ENCODE assay signal across 12 mouse cellular contexts in genomic region chr4:54332261-54332660, GRCm38 (mm10).
DNase-seq lines count a peak whose midpoint lies in the region; ATAC-seq lines count a peak whose summit lies in the region.
"Had no signal": no experiment of that assay in that cellular context is flagged by ENCODE, and none has a peak within 500 bp of the region (broad histone marks: within the 10 kb centered on the region; RNA-seq: fewer than 3 reads in every experiment).

No protein-coding gene starts in this region.

- no peak for DNase-seq in heart, embryonic 10.5 days (ENCODE audit: low spot score)
- DNase-seq in embryonic facial prominence, embryonic 10.5 days (ENCODE audit: low spot score), result peak; percentile 21
- no peak for DNase-seq in adrenal gland, adult 18-20 months (ENCODE audit: low spot score in 2 of 2)
- no peak for DNase-seq in right cerebral cortex, postnatal 4 days
- DNase-seq in left cerebral cortex, postnatal 4 days, result no peak
- DNase-seq: cerebellum, adult 18-20 months; thymus, postnatal 36 days had no signal

- no peaks in the 10 kb centered on the region for H3K36me3 ChIP-seq in heart, embryonic 10.5 days
- no peaks in the 10 kb centered on the region for H3K36me3 ChIP-seq in heart, embryonic 12.5 days
- H3K36me3 ChIP-seq in embryonic facial prominence, embryonic 10.5 days (replicated peaks), result no peaks in the 10 kb centered on the region
- H3K36me3 ChIP-seq in forebrain, embryonic 12.5 days (replicated peaks), result no peaks in the 10 kb centered on the region
- no peaks in the 10 kb centered on the region for H3K36me3 ChIP-seq in limb, embryonic 13.5 days
- H3K36me3 ChIP-seq: limb, embryonic 12.5 days; stomach, embryonic 15.5 days had no signal

- no peaks in the 10 kb centered on the region for H3K27me3 ChIP-seq in heart, embryonic 10.5 days (ENCODE audit: insufficient read depth, poor library complexity, severe bottlenecking)
- H3K27me3 ChIP-seq in heart, embryonic 12.5 days (replicated peaks), result no peaks in the 10 kb centered on the region
- no peaks in the 10 kb centered on the region for H3K27me3 ChIP-seq in embryonic facial prominence, embryonic 10.5 days (replicated peaks; ENCODE audit: low read depth, poor library complexity, severe bottlenecking)
- no peaks in the 10 kb centered on the region for H3K27me3 ChIP-seq in forebrain, embryonic 12.5 days
- no peaks in the 10 kb centered on the region for H3K27me3 ChIP-seq in limb, embryonic 13.5 days
- H3K27me3 ChIP-seq: limb, embryonic 12.5 days; stomach, embryonic 15.5 days had no signal

- no peak overlapping the region for H3K4me3 ChIP-seq in heart, embryonic 10.5 days
- H3K4me3 ChIP-seq in heart, embryonic 12.5 days, result no peak overlapping the region
- no peak overlapping the region for H3K4me3 ChIP-seq in embryonic facial prominence, embryonic 10.5 days
- no peak overlapping the region for H3K4me3 ChIP-seq in forebrain, embryonic 12.5 days (replicated peaks)
- H3K4me3 ChIP-seq in limb, embryonic 13.5 days, result no peak overlapping the region
- H3K4me3 ChIP-seq: limb, embryonic 12.5 days; stomach, embryonic 15.5 days had no signal

- H3K4me1 ChIP-seq in heart, embryonic 10.5 days, result peaks cover 8% of the 10 kb centered on the region
- 0 out of 2 replicates have a peak, but pooled peaks cover 7% of the 10 kb centered on the region for H3K4me1 ChIP-seq in heart, embryonic 12.5 days (replicated peaks)
- peaks cover 34% of the 10 kb centered on the region for H3K4me1 ChIP-seq in embryonic facial prominence, embryonic 10.5 days
- H3K4me1 ChIP-seq in forebrain, embryonic 12.5 days, result peaks cover 35% of the 10 kb centered on the region
- peaks cover 17% of the 10 kb centered on the region; the same call in 1 of the 2 replicates for H3K4me1 ChIP-seq in limb, embryonic 13.5 days
- H3K4me1 ChIP-seq: stomach, embryonic 15.5 days had no signal

- H3K9ac ChIP-seq in heart, embryonic 12.5 days, result no peak overlapping the region
- no peak overlapping the region for H3K9ac ChIP-seq in forebrain, embryonic 12.5 days
- no peak overlapping the region for H3K9ac ChIP-seq in limb, embryonic 13.5 days
- H3K9ac ChIP-seq: limb, embryonic 12.5 days; stomach, embryonic 15.5 days had no signal

- no peak for ATAC-seq in heart, embryonic 12.5 days (ENCODE audit: insufficient number of reproducible peaks, low FRiP score)
- ATAC-seq in forebrain, embryonic 12.5 days (ENCODE audit: low FRiP score), result no peak
- ATAC-seq in limb, embryonic 13.5 days (ENCODE audit: low FRiP score, low read depth), result no peak

- H3K9me3 ChIP-seq in heart, embryonic 10.5 days, result no peaks in the 10 kb centered on the region
- no peaks in the 10 kb centered on the region for H3K9me3 ChIP-seq in heart, embryonic 12.5 days (replicated peaks)
- H3K9me3 ChIP-seq in embryonic facial prominence, embryonic 10.5 days, result no peaks in the 10 kb centered on the region
- H3K9me3 ChIP-seq in forebrain, embryonic 12.5 days, result no peaks in the 10 kb centered on the region
- H3K9me3 ChIP-seq in limb, embryonic 13.5 days, result no peaks in the 10 kb centered on the region
- H3K9me3 ChIP-seq: limb, embryonic 12.5 days; stomach, embryonic 15.5 days had no signal

- WGBS in heart, embryonic 10.5 days, result 79% methylated on average over 7 of the region's 7 CpGs
- 77% methylated on average over 7 of the region's 7 CpGs for WGBS in heart, embryonic 12.5 days
- WGBS in embryonic facial prominence, embryonic 10.5 days, result 68% methylated on average over 7 of the region's 7 CpGs
- 68% methylated on average over 7 of the region's 7 CpGs for WGBS in forebrain, embryonic 12.5 days
- 83% methylated on average over 7 of the region's 7 CpGs for WGBS in limb, embryonic 13.5 days

- intact Hi-C loops in left cerebral cortex, postnatal 4 days (cut with DNase I), result loop anchor here (5.0 kb wide), 1 partner anchor 615 kb away; the partner anchor contains the start of gene Zfp462

- H3K4me2 ChIP-seq in heart, embryonic 12.5 days, result no peak overlapping the region
- no peak overlapping the region for H3K4me2 ChIP-seq in forebrain, embryonic 12.5 days
- H3K4me2 ChIP-seq in limb, embryonic 13.5 days (replicated peaks), result no peak overlapping the region
- H3K4me2 ChIP-seq: stomach, embryonic 15.5 days had no signal

- peak overlapping the region; percentile 69 for H3K27ac ChIP-seq in heart, embryonic 10.5 days
- no peak overlapping the region for H3K27ac ChIP-seq in heart, embryonic 12.5 days (ENCODE audit: poor library complexity, severe bottlenecking)
- peak overlapping the region; percentile 85 for H3K27ac ChIP-seq in embryonic facial prominence, embryonic 10.5 days (replicated peaks)
- H3K27ac ChIP-seq in forebrain, embryonic 12.5 days, result peak overlapping the region; percentile 90
- peak overlapping the region; percentile 67; the same call in 1 of the 2 replicates for H3K27ac ChIP-seq in limb, embryonic 13.5 days
- H3K27ac ChIP-seq: stomach, embryonic 15.5 days had no signal
